Mouse (Mus musculus) heart, embryonic 13.5 days (tissue): ENCODE results near the gene Tmem165. TPM values are rescaled to one million over a fixed set of nuclear protein-coding genes. Genes with fewer than 3 reads are reported as not detected.

ENCODE experiments used
- ATAC-seq: fragments of 200-750 bp; cut with Nextera tagmentation; 2 replicates; pipeline ENCODE4 v1.8.0; 2017; ENCODE audit warnings: moderate TSS enrichment; ENCODE audit not compliant: insufficient number of reproducible peaks, low FRiP score, low TSS enrichment; ENCODE audit errors: extremely low read depth
- H3K27ac ChIP-seq: fragments of 300-500 bp; sonication (generic); replicated peaks from 2 replicates; pipeline ENCODE4 v1.5.1; 2015; ENCODE audit warnings: moderate library complexity, mild to moderate bottlenecking, inconsistent platforms
- H3K27me3 ChIP-seq: fragments of 300-500 bp; sonication (generic); replicated peaks from 2 replicates; pipeline ENCODE4 v1.6.1; 2015; ENCODE audit warnings: mild to moderate bottlenecking, inconsistent platforms
- H3K36me3 ChIP-seq: fragments of 300-500 bp; sonication (generic); 2 replicates; pipeline ENCODE4 v1.6.1; 2015; ENCODE audit warnings: mild to moderate bottlenecking, inconsistent platforms
- H3K4me1 ChIP-seq: fragments of 300-500 bp; sonication (generic); 2 replicates; pipeline ENCODE4 v1.6.1; 2015; ENCODE audit warnings: inconsistent platforms
- H3K4me2 ChIP-seq: fragments of 300-500 bp; sonication (generic); 2 replicates; pipeline ENCODE4 v1.6.1; 2015; ENCODE audit warnings: inconsistent platforms, mild to moderate bottlenecking, moderate library complexity
- H3K4me3 ChIP-seq: fragments of 300-500 bp; sonication (generic); 2 replicates; pipeline ENCODE4 v1.5.1; 2015; ENCODE audit warnings: moderate library complexity, mild to moderate bottlenecking, inconsistent platforms
- H3K9ac ChIP-seq: fragments of 300-500 bp; sonication (generic); 2 replicates; pipeline ENCODE4 v1.6.1; 2015; ENCODE audit warnings: inconsistent platforms, mild to moderate bottlenecking, moderate library complexity
- H3K9me3 ChIP-seq: fragments of 300-500 bp; sonication (generic); 2 replicates; pipeline ENCODE4 v1.6.1; 2016; ENCODE audit warnings: inconsistent platforms
- WGBS: fragments of 180-500 bp; shearing (Covaris S2); methylation state at CpG from one replicate; pipeline ENCODE4 v1.1.7; 2015; ENCODE audit warnings: mixed read lengths; 5-methylcytosine and 5-hydroxymethylcytosine counted together
- polyA plus RNA-seq: library from polyadenylated mRNA; unstranded; fragments of >200 nt; fragmentation: Nextera tagmentation; extraction: Ambion mirVana; gene quantifications from 2 replicates; pipeline ENCODE4 v1.2.1, GENCODE M21; 2015

Gene Tmem165
- 68.8 and 72.7 TPM in 2 replicates for polyA plus RNA-seq

- H3K36me3 ChIP-seq: peaks cover 13% of the 10 kb centered on the region
- ATAC-seq: peak; percentile 95
- H3K4me3 ChIP-seq: peak within 1 kb of the TSS; percentile 97
- no peaks in the 10 kb centered on the region for H3K9me3 ChIP-seq
- no peaks in the 10 kb centered on the region for H3K27me3 ChIP-seq
- H3K4me2 ChIP-seq: peak within 1 kb of the TSS; percentile 72
- H3K4me1 ChIP-seq: peaks cover 53% of the 10 kb centered on the region
- peak within 1 kb of the TSS; percentile 98 for H3K9ac ChIP-seq
- under 1% methylated on average over 57 of the region's 62 CpGs for whole genome bisulfite sequencing
- H3K27ac ChIP-seq: peak within 1 kb of the TSS; percentile 98
Observed at GRCm38 (mm10) chr5:76183750-76184261, at the start of gene Tmem165. Gene Tmem165, plus strand, starts transcription at chr5:76183880.

- H3K27ac ChIP-seq: no peak overlapping the region
Observed at GRCm38 (mm10) chr5:76135644-76136043, 48.0 kb upstream of the Tmem165 start.

GRCm38 (mm10) chr5:76136271-76136670 is 47.4 kb upstream of the Tmem165 start:
- no peak for ATAC-seq
- H3K36me3 ChIP-seq: no peaks in the 10 kb centered on the region
- no peak overlapping the region for H3K9ac ChIP-seq
- H3K27me3 ChIP-seq: no peaks in the 10 kb centered on the region
- H3K27ac ChIP-seq: no peak overlapping the region
- H3K4me2 ChIP-seq: no peak overlapping the region
- 91% methylated on average over 3 of the region's 3 CpGs for WGBS
- H3K4me3 ChIP-seq: no peak overlapping the region
- H3K4me1 ChIP-seq: peaks cover 23% of the 10 kb centered on the region
- no peaks in the 10 kb centered on the region for H3K9me3 ChIP-seq

More at GRCm38 (mm10) chr5:76135644-76136043, 48.0 kb upstream of the Tmem165 start:
- 84% methylated on average over 1 of the region's 1 CpGs for WGBS
- Histone ChIP-seq H3K9me3 (no peaks in the 10 kb centered on the region), H3K9ac (no peak overlapping the region), H3K4me1 (peaks cover 20% of the 10 kb centered on the region), H3K27me3 (no peaks in the 10 kb centered on the region), H3K36me3 (no peaks in the 10 kb centered on the region), H3K4me2 (no peak overlapping the region), H3K4me3 (no peak overlapping the region)
- no peak for ATAC-seq

GRCm38 (mm10) chr5:76137586-76137985 is 46.1 kb upstream of the Tmem165 start:
- ATAC-seq: no peak
- Histone ChIP-seq H3K36me3 (no peaks in the 10 kb centered on the region), H3K4me3 (no peak overlapping the region), H3K9me3 (no peaks in the 10 kb centered on the region), H3K27ac (no peak overlapping the region), H3K9ac (no peak overlapping the region), H3K4me1 (peaks cover 26% of the 10 kb centered on the region), H3K27me3 (no peaks in the 10 kb centered on the region), H3K4me2 (no peak overlapping the region)
- WGBS: 85% methylated on average over 1 of the region's 1 CpGs

- H3K9ac ChIP-seq: no peak overlapping the region
- H3K4me2 ChIP-seq: no peak overlapping the region
- no peaks in the 10 kb centered on the region for H3K36me3 ChIP-seq
- no peak overlapping the region for H3K27ac ChIP-seq
- ATAC-seq: no peak
- H3K4me1 ChIP-seq: peaks cover 26% of the 10 kb centered on the region
- H3K27me3 ChIP-seq: no peaks in the 10 kb centered on the region
- WGBS: 59% methylated on average over 1 of the region's 1 CpGs
- no peak overlapping the region for H3K4me3 ChIP-seq
- H3K9me3 ChIP-seq: no peaks in the 10 kb centered on the region
Observed at GRCm38 (mm10) chr5:76138071-76138470, 45.6 kb upstream of the Tmem165 start.

- Histone ChIP-seq H3K27ac (no peak overlapping the region), H3K27me3 (no peaks in the 10 kb centered on the region), H3K36me3 (no peaks in the 10 kb centered on the region), H3K9me3 (no peaks in the 10 kb centered on the region), H3K4me3 (no peak overlapping the region), H3K4me2 (no peak overlapping the region), H3K4me1 (peaks cover 26% of the 10 kb centered on the region), H3K9ac (no peak overlapping the region)
- no peak for ATAC-seq
- WGBS: 39% methylated on average over 10 of the region's 10 CpGs
Observed at GRCm38 (mm10) chr5:76138512-76138911, 45.2 kb upstream of the Tmem165 start.

GRCm38 (mm10) chr5:76139171-76139671 is 44.5 kb upstream of the Tmem165 start:
- Histone ChIP-seq H3K27me3 (no peaks in the 10 kb centered on the region), H3K9ac (peak overlapping the region; percentile 94), H3K4me2 (peak overlapping the region; percentile 83), H3K4me1 (peaks cover 26% of the 10 kb centered on the region), H3K4me3 (peak overlapping the region; percentile 80), H3K36me3 (no peaks in the 10 kb centered on the region), H3K27ac (peak overlapping the region; percentile 99), H3K9me3 (no peaks in the 10 kb centered on the region)
- no peak for ATAC-seq
- 27% methylated on average over 7 of the region's 7 CpGs for WGBS

- Histone ChIP-seq H3K27ac (peak within 1 kb of the TSS; percentile 99), H3K27me3 (no peaks in the 10 kb centered on the region), H3K4me3 (peak within 1 kb of the TSS; percentile 80), H3K36me3 (no peaks in the 10 kb centered on the region), H3K9ac (peak within 1 kb of the TSS; percentile 94), H3K4me1 (peaks cover 26% of the 10 kb centered on the region), H3K9me3 (no peaks in the 10 kb centered on the region), H3K4me2 (peak within 1 kb of the TSS; percentile 83)
- ATAC-seq: peak; percentile 92
- WGBS: 1% methylated on average over 66 of the region's 69 CpGs
Observed at GRCm38 (mm10) chr5:76139808-76140729, 43.6 kb upstream of the Tmem165 start, which contains the start of gene Srd5a3. Gene Srd5a3, plus strand, starts transcription at chr5:76140271.

GRCm38 (mm10) chr5:76140730-76141066 is 43.0 kb upstream of the Tmem165 start:
- Histone ChIP-seq H3K4me3 (peak overlapping the region; percentile 80), H3K4me1 (peaks cover 26% of the 10 kb centered on the region), H3K4me2 (peak overlapping the region; percentile 83), H3K9ac (peak overlapping the region; percentile 94), H3K36me3 (no peaks in the 10 kb centered on the region), H3K27ac (peak overlapping the region; percentile 99), H3K9me3 (no peaks in the 10 kb centered on the region), H3K27me3 (no peaks in the 10 kb centered on the region)
- no peak; the same call in 1 of the 2 replicates for ATAC-seq
- WGBS: 11% methylated on average over 9 of the region's 9 CpGs

GRCm38 (mm10) chr5:76143356-76143755 is 40.3 kb upstream of the Tmem165 start:
- Histone ChIP-seq H3K27me3 (no peaks in the 10 kb centered on the region), H3K27ac (no peak overlapping the region), H3K9me3 (no peaks in the 10 kb centered on the region), H3K4me1 (peaks cover 21% of the 10 kb centered on the region), H3K4me3 (no peak overlapping the region), H3K9ac (no peak overlapping the region), H3K4me2 (no peak overlapping the region), H3K36me3 (0 out of 2 replicates have a peak, but pooled peaks cover 3% of the 10 kb centered on the region)
- WGBS: 72% methylated on average over 4 of the region's 4 CpGs
- no peak for ATAC-seq

- H3K9ac ChIP-seq: no peak overlapping the region
- 89% methylated on average over 1 of the region's 1 CpGs for WGBS
- H3K4me2 ChIP-seq: no peak overlapping the region
- no peak overlapping the region for H3K27ac ChIP-seq
- H3K4me1 ChIP-seq: peaks cover 2% of the 10 kb centered on the region; the same call in 1 of the 2 replicates
- H3K9me3 ChIP-seq: no peaks in the 10 kb centered on the region
- no peaks in the 10 kb centered on the region for H3K27me3 ChIP-seq
- ATAC-seq: no peak
- H3K4me3 ChIP-seq: no peak overlapping the region
- peaks cover 32% of the 10 kb centered on the region for H3K36me3 ChIP-seq
Observed at GRCm38 (mm10) chr5:76146401-76146800, 37.3 kb upstream of the Tmem165 start.
